Mouse (Mus musculus) right cerebral cortex, postnatal 14 days (tissue): ENCODE data around the gene Grm4.

ENCODE experiments used
- DNase-seq: peaks from one replicate; pipeline ENCODE4 v3.0.0; 2022

Grm4 gene

DNA sequence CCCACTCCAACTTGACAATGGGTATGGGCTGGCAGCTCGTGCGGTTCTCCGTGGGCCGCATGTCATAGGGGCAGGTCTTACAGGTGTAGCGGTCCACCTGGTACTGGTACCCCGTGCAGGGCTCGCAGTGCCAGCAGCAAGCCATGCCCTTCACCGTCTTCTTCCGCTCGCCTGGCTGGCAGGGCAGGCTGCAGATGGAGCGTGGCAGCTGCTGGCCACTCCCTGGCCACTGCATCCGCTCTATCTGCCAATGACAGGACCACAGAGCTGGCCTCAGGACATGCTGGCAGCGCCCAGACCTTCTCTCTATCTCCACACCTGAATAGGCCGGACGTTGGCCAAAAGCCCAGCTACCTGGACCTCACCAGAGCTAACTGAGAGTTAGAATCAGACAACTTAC lies 86.0 kb downstream of the Grm4 start:
- DNase-seq = no peak

GRCm38 (mm10) chr17:27434066-27434465 lies 87.1 kb downstream of the Grm4 start:
- no peak for DNase-seq

DNA sequence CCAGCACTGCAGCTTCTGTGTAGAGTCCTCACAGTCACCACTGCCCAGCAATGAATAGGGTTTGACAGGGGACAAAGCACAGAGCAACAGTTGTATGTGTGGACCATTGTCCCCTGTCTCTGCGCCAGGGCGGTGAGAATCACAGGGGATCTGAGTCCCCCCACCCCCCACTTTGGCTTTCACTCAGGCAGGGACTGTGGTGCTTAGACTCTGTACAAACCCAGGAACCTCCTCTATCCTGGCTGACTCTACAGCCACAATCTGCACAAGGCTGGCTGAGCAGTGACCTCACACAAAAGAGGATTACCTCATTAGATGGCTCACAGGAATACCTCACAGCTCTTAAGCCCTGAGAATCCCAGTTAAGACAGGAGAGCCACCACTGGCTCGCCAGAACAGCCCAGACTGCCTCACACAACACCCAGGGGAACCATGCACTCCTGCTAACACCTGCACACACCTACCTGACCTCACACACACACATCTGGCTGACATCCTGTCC lies 88.0 kb downstream of the Grm4 start:
- no peak for DNase-seq

GRCm38 (mm10) chr17:27432145-27432650 lies 89.0 kb downstream of the Grm4 start:
- DNase-seq = no peak

DNA sequence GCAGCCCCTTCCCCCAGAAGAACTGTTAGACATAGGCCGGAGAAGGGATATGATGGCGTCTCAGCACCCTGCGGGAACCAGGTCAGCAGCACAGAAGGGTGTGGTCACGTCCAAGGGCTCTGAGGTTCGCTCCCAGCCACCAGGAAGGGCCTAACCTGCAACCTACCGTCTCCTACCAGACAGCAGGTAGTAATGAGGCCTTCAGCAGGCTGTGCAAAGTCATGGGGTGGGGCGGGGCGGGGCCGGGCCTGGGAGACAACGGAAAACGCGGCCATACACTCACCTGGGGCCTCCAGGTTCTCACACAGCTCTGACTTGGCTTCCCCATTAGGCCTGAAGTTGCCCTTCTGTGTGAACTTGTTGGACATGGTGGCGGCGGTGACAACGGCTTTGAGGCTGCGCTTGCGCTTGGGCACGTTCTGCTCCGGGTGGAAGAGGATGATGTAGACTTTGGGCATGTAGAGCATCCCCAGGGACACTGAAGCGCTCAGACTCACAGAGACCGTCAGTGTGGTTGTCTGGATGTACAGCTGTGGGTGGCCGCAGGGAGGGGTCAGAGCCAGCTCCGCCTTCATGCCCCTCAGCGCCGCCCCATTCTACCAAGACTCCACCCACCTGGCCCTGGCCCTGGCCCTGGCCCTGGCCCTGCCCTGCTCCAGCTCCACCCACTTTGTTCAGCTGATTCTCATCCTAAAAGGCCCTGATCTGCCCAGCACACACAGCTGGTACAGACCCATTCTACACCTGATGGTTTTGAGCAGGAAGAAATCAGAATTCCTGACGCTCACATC lies 90.0 kb downstream of the Grm4 start:
- DNase-seq = no peak

- DNase-seq = no peak
Observed at GRCm38 (mm10) chr17:27429757-27430156, 91.4 kb downstream of the Grm4 start.

- no peak for DNase-seq
Observed at GRCm38 (mm10) chr17:27425016-27425415, 96.2 kb downstream of the Grm4 start.

DNA sequence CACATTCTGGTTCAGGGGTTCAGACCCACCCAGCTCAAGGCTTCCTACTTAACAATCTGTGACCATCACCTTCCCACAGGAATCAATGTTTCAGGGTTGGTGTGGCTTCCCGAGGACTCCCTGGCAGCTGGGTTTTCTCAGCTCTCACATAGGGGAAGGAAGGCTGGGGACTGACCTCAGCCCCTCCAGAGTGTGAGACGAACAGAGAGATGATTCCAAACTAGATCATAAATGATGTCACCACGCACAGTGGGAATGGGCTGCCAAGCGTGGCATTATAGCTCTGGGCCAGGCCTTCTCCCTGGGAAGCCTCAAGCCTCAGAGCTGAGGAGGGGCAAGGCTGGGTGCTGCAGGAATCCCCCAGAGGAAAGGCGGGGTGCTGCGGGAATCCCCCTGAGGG lies 96.8 kb downstream of the Grm4 start:
- DNase-seq = no peak

GRCm38 (mm10) chr17:27422726-27423381 lies 98.3 kb downstream of the Grm4 start:
- DNase-seq = peak; percentile 35

- no peak for DNase-seq
Observed at GRCm38 (mm10) chr17:27422371-27422725, 98.9 kb downstream of the Grm4 start.

DNA sequence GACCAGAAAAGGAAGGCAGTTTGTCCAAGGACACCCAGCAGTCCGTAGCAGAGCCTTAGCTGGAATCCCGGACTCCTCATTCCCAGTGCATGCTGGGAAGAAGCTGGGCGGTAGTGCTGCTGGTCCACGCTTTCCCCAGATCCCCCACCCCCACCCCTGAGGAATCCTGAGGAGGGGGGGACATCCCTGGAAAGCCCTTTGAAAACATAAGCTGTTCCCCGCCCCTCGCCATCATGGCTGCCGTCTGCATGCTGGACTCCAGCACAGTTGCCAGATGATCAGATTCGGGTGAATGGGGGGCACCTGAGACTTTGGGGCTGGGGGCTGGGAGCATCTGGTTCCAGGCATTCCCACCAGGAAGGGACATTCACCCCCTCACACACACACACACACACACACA lies 99.4 kb downstream of the Grm4 start:
- no peak for DNase-seq

GRCm38 (mm10) chr17:27409006-27409405 lies 112.2 kb downstream of the Grm4 start:
- DNase-seq = no peak

DNA sequence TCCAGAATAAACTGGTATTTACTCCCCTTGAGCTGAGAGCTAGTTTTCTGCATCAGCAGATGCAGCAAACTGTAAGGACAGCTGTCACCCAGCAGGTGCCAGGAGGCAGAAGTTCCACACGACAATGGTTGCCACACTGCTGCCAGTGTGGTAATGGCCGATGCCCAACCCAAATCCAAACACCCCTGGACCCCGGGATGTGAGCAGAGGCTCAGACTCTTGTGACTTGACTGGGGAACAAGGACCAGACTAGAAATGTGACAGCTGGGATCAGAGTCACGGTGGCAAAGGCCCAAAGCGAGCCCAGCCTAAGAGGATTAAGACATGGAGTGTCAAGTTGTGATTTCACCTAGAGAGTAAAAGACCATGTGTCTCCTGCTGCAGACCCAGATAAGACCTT lies 112.7 kb downstream of the Grm4 start:
- no peak for DNase-seq

GRCm38 (mm10) chr17:27406956-27407355 lies 114.2 kb downstream of the Grm4 start:
- DNase-seq = no peak

DNA sequence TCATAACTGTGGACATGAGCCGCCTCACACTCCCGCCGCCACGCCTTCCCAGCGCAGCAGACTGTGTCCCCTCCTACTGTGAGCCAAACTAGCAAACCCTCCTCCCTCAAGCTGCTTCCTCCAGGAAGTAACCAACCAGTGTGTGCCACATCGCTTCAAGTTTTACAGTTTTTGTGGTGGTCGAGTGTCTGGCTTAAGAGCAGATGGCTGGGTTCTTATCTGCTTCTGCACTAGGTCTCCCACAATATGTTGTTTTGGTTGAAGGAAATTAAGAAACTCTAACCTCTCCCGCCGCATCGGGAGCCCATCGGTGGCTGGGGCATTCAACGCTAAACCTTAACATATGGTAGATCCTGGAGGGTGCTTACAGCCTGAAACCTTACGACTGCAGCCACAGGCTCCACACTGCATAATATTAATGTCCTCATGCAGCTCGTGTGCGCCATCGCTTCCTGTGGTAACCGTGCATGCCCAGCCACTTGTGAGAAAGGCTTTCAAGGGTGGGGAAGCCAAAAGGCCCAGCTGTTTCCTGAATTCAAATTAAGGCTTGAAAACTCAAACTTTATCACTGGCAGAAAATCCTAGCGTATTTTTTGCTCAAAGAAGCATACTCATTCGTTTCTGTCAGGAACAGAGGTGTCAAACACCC lies 115.7 kb downstream of the Grm4 start:
- DNase-seq = no peak

GRCm38 (mm10) chr17:27401200-27401599 lies 120.0 kb downstream of the Grm4 start:
- DNase-seq = no peak

DNA sequence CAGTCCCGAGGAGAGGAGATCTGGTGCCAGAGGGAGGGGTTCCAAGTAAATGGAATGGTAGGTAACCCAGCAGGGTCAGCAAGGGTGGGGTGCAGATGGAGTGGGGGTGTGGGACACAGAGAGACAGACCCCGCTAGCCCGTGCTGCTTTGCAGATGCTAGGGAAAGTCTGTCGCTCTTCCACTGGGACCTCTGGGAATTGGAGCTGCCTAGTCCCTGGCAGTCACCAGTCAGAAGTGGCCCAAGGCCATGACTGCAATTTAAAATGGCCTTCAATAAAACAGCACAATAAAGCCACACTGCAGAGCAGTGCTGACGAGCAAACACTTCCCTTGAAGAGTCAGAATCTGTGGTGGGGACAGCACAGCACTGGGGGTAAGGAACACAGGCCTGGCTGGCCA lies 127.3 kb downstream of the Grm4 start:
- no peak for DNase-seq

DNA sequence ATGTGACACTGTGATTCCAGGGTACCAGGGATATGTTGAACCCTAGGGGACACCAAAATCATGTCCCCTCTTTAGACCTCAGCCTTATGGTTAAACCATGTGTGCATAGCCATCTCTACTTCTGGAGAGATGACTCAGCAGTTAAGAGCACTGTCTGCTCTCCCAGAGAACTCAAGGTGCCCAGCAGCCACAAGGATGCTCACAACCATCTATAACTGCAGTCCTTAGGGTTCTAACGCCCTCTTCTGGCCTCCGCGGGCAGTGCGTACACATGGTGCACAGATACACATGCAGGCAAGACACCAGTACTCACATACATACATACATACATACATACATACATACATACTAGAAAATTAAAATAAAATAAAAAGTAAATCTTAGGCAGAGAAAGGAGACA lies 127.8 kb downstream of the Grm4 start:
- DNase-seq = no peak

DNA sequence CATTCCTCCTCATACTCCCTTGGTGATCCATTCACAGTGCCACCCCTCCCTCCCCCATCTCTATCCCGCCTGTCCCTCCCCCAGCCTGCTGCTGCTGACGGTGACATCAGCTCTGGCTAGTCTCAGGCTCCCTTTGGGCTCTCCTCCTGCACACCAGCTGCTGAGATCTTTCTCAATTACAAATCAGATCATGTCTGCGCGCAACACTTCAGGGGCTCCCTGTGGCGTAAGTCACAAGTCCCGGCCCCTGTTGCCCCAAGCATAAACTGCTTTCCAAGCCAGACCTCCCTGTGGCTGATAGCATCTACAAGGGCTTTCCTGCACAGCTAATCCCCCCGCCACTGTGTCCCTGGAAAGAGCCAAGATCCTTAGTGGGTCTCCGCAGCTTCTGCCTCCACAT lies 128.3 kb downstream of the Grm4 start:
- DNase-seq = peak; percentile 32

DNA sequence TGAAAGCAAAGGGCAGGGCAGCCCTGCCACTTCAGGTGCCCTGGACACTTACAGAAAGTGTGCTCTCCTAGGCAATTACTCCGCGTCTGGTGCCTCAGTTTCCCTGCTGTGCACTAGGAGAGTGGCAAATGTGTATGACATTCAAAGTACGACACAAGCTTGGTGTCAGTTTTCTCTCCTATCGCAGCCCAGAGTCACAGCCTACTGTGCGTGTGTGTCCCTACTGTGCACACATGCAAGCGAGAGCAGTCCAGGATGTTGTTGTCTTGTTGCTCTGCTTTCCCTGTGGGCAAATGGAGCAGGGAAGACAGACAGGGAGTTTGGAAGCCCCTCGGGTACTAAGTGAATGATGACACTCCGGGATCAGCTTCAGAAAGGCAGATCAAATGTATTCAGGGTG lies 131.2 kb downstream of the Grm4 start:
- DNase-seq = no peak

DNA sequence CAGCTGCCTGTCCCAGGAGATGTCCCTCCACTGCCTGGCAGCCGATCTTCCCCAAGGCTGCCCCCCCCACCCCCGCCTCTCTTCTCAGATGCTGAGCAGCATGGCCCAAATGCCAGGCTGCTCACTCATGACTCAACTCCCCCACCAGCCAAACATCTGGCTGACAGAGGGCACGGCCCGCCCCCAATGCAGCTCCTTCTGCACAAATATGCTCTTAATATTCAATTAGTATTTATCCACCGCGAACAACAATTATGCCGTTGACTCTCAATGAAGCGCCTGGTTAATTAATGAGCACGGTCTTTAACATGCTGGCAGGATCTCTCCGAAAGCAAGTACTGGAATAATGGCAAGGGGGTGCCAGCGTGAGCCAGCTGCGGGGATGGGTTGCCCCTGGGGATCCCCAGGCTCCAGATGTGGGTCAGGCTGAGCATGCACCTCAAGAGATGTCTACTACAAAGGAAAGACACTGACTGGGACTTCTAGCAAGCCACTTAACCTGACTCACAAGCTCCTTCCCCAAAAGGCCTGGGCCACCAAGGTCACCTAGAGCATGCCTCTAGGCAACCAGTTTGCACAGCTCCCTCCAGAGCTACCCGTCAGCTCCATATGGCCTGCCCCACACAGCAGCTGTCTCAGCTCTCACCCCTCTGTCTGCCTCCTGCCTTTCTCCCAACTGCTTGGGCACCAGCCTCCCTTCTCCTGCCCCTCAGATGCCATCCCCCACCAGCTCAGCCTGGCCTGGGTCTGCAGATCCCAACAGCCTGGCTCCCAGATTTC lies 131.8 kb downstream of the Grm4 start:
- DNase-seq = no peak

DNA sequence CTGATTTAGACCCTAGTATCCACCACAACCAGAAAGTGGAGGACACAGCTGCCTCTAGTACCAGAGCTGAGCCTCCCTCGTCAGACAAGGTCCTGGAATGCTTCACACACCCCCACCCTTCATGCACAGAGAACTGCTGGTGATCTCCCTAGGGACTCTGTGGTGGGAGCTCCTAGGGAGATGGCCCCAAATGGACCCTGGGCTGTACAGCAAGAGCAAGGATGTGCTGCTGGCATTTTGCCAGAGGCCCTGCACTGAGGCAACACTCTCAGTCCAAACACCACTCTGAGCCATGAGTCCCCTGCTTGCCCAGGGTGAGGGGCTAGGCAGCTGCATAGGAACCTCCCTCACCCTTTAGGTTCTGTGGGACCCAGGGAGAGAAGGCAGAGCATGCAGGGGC lies 134.8 kb downstream of the Grm4 start:
- no peak for DNase-seq
